Mouse (Mus musculus) midbrain, embryonic 10.5 days (tissue): Measurements from ENCODE around the gene Srcap. TPM values are rescaled to one million over a fixed set of nuclear protein-coding genes. Genes with fewer than 3 reads are reported as not detected.
A peak's percentile ranks its signal among the peaks of the same experiment; 100 is the strongest.
"Not testable (repeated sequence)": the region's sequence is repeated elsewhere in the genome, so short reads cannot be mapped to it uniquely, and the experiment has no call there.

ENCODE experiments used
- DNase-seq: peaks from one replicate; pipeline ENCODE4 v3.0.0-alpha.2; 2017; ENCODE audit warnings: low spot score
- H3K27ac ChIP-seq: fragments of 300-500 bp; sonication (generic); replicated peaks from 2 replicates; pipeline ENCODE4 v1.5.1; 2016; ENCODE audit warnings: mild to moderate bottlenecking
- H3K27me3 ChIP-seq: fragments of 300-500 bp; sonication (generic); 2 replicates; pipeline ENCODE4 v1.6.1; 2016; ENCODE audit warnings: low read depth, mild to moderate bottlenecking; ENCODE audit not compliant: poor library complexity, severe bottlenecking
- H3K36me3 ChIP-seq: fragments of 300-500 bp; sonication (generic); 2 replicates; pipeline ENCODE4 v1.6.1; 2016; ENCODE audit warnings: mild to moderate bottlenecking, moderate library complexity
- H3K4me1 ChIP-seq: fragments of 300-500 bp; sonication (generic); 2 replicates; pipeline ENCODE4 v1.6.1; 2016
- H3K4me3 ChIP-seq: fragments of 300-500 bp; sonication (generic); 2 replicates; pipeline ENCODE4 v1.5.1; 2016; ENCODE audit warnings: mild to moderate bottlenecking, moderate library complexity
- H3K9me3 ChIP-seq: fragments of 300-500 bp; sonication (generic); replicated peaks from 2 replicates; pipeline ENCODE4 v1.6.1; 2016; ENCODE audit warnings: mild to moderate bottlenecking
- WGBS: fragments of 180-500 bp; shearing (Covaris S2); methylation state at CpG from one replicate; pipeline ENCODE4 v1.1.7; 2016; 5-methylcytosine and 5-hydroxymethylcytosine counted together
- polyA plus RNA-seq: library from polyadenylated mRNA; unstranded; fragments of >200 nt; fragmentation: Nextera tagmentation; extraction: Ambion mirVana; gene quantifications from 2 replicates; pipeline ENCODE4 v1.2.1, GENCODE M21; 2016

The Srcap gene
- polyA plus RNA-seq, 1 experiment from 2014 or later: 52.6 TPM

DNA sequence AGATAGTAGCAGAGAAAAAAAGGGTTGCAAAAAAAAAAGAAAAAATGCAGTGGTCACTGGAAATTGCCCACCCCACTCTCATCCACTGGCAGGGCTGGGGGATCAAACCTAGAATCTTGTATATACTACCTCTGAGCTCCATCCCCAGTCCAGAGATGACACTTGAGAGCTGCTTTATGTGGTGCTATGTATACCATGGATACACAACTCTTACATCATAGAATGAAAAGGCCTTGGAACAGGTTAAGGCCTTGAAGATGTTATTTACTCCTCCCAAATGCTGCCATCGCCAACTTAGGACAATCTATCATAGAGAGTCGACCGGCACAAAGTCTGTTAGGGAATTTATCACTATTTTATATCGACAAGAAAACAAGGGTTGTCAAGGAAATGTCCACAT is 34.9 kb upstream of the Srcap start:
- Histone ChIP-seq H3K4me1 (peaks cover 46% of the 10 kb centered on the region), H3K9me3 (no peaks in the 10 kb centered on the region), H3K27ac (no peak overlapping the region), H3K36me3 (peaks cover 61% of the 10 kb centered on the region), H3K4me3 (peak overlapping the region; percentile 98), H3K27me3 (no peaks in the 10 kb centered on the region)
- 87% methylated on average over 4 of the region's 4 CpGs for WGBS
- DNase-seq: no peak

DNA sequence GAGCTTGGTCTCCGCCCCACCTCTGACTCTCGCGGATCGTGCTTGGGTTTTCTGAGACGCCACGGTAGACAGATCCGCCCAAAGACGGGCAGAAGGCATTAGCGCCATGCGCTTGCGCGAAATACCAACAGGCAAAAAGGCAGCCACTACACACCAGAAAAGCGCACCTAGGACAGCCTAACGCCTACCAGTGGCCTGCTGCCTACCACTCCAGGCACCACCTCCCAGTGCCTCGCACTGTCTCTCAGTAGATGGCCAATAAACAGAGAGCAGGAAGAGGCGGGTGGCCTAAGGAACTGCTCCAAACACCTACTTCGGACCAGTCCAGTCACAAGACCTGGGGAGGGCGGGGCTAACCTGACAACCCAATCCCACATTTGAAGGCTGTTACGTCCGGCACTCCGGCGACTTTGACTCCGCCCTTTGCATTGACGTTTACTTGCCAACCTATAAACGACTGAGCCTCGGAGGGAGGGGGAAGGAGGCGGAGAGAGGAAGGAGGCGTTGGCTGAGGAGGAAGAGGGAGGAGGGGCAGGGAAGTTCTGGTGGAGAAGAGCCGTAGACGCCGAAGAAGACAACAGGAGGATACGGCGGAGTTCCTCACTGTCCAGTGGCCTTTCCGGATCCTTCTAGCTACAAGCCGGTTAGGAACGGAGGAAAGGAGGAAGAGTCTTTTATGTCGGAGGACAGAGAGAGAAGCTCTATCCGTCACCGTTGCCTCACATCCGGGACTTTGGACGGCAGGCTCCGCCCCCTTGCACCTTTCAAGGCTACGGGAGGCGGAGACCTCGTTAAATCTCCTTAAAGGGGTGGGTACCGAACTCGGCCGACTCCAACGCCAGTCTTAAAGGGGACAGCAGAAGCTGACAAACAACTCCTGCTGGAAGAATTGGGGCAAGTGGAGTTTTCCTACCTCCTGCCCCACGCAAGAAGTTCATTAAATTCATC is 33.8 kb upstream of the Srcap start:
- peak; percentile 98 for DNase-seq
- under 1% methylated on average over 50 of the region's 50 CpGs for WGBS
- peaks cover 72% of the 10 kb centered on the region for H3K36me3 ChIP-seq
- no peaks in the 10 kb centered on the region for H3K9me3 ChIP-seq
- peak overlapping the region; percentile 98 for H3K4me3 ChIP-seq
- H3K27ac ChIP-seq: peak overlapping the region; percentile 93
- peaks cover 37% of the 10 kb centered on the region for H3K4me1 ChIP-seq
- H3K27me3 ChIP-seq: no peaks in the 10 kb centered on the region

DNA sequence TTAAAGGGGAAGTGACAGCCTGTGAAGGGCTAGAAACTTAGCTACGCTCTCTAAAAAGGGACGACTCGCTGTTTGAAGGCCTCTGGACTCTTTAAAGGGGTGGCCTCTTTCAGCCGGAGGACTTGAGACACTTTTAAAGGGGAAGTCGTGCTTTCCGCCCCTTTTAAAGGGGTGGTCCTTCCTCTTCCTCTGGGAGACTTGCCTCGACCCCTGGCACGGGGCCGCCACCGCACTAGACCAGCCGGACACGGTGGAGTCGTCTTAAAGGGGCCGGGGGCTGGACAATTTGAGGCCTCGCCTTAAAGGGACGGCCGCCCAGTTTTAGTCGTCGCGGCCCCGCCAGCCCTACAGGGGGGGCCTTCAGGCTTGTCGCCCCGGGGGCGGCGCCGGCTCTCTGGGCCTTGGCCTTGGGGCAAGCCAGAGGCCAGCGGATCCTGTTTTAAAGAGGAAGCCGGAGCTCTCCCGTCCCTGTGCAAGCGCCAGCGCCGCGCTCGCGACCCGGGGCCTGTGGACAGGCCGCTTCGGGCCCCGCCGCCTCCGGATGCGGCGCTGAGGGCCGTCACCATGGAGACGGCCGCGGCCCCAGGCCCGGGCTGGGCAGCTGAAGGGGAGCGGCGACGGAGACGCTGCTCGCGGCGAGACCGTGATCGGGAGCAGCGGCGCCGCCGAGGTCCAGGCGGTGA is 33.0 kb upstream of the Srcap start, which contains the start of gene Fbrs:
Fbrs (plus strand) TSS at position 565 of the 683 bp plus-strand sequence.
- peaks cover 73% of the 10 kb centered on the region for H3K36me3 ChIP-seq
- H3K9me3 ChIP-seq: no peaks in the 10 kb centered on the region
- no peaks in the 10 kb centered on the region for H3K27me3 ChIP-seq
- peak; percentile 92 for DNase-seq
- peaks cover 34% of the 10 kb centered on the region for H3K4me1 ChIP-seq
- H3K4me3 ChIP-seq: peak within 1 kb of the TSS; percentile 98
- WGBS: under 1% methylated on average over 62 of the region's 62 CpGs
- peak within 1 kb of the TSS; percentile 93 for H3K27ac ChIP-seq

DNA sequence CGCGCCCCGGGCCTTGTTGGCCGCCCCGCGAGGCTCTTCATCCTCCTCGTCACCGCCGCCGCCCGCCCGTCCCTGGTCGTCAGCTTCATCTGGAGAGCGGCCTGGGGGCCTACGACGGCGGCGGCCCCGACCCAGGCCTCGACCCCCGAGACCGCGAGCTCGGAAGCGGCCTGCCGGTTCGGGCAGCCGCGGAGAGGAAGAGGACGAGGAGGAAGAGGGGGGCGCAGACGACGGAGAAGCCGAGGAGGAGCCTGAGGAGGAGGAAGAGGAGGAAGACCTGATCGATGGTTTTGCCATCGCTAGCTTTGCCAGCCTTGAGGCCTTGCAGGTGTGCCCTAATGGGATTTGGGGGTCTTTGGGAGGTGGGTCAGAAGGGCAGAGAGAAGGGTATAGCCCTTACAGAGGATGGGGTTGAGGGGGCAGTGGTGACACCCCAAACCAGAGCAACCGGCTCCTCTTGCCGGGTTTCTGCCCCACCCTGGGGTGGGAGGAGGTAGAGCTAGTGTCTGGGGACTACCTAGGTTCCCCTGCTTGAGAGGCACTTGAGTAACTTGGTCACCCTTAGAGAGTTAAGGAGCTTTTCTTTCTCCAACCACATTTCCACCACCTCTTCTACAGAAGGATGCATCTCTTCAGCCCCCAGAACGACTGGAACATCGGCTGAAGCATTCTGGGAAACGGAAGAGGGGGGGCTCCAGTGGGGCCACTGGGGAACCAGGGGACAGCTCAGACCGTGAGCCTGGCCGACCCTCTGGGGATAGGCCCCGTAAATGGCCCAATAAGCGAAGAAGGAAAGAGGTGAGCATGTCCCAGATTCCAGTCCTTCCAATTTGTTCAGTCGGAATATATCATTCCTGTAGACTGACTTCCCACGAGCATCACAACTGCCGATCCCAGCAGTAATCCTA is 32.2 kb upstream of the Srcap start:
- Histone ChIP-seq H3K27me3 (no peaks in the 10 kb centered on the region), H3K27ac (peak overlapping the region; percentile 93), H3K4me3 (peak overlapping the region; percentile 98), H3K36me3 (peaks cover 73% of the 10 kb centered on the region), H3K9me3 (no peaks in the 10 kb centered on the region), H3K4me1 (peaks cover 34% of the 10 kb centered on the region)
- no peak for DNase-seq
- 8% methylated on average over 48 of the region's 48 CpGs for WGBS

DNA sequence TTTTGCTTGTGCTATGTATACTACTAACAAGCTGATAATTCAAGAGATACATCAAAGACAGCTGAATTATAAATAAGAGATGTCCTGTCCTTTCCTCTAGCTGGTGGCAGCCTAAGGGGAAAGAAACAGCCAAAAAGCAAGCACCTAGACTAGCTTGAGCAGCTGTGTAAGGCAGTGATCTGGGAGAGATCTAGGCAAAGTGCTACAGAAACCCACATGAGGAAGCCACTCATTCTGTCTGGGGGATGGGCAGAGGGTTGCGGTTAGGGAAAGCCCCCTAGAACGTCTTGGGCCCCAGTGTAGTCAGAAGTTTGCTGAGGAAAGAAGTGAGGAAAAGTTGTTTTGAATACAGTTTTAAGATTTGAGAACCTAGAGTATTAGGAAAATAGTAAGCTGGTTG is 31.5 kb upstream of the Srcap start:
- no peak for DNase-seq
- Histone ChIP-seq H3K4me3 (peak overlapping the region; percentile 98), H3K27ac (no peak overlapping the region), H3K27me3 (no peaks in the 10 kb centered on the region), H3K4me1 (peaks cover 34% of the 10 kb centered on the region), H3K36me3 (peaks cover 73% of the 10 kb centered on the region), H3K9me3 (no peaks in the 10 kb centered on the region)
- WGBS: 79% methylated on average over 2 of the region's 2 CpGs

GRCm38 (mm10) chr7:127485416-127485815 is 26.4 kb upstream of the Srcap start:
- peaks cover 98% of the 10 kb centered on the region for H3K36me3 ChIP-seq
- H3K27ac ChIP-seq: no peak overlapping the region
- no peak for DNase-seq
- WGBS: 77% methylated on average over 5 of the region's 5 CpGs
- H3K9me3 ChIP-seq: no peaks in the 10 kb centered on the region
- peaks cover 7% of the 10 kb centered on the region for H3K4me1 ChIP-seq
- H3K27me3 ChIP-seq: no peaks in the 10 kb centered on the region
- no peak overlapping the region for H3K4me3 ChIP-seq

- H3K9me3 ChIP-seq, DNase-seq, H3K27ac ChIP-seq, H3K27me3 ChIP-seq, H3K4me1 ChIP-seq, H3K4me3 ChIP-seq: not testable (repeated sequence)
- WGBS: 92% methylated on average over 5 of the region's 5 CpGs
- H3K36me3 ChIP-seq: peaks cover 92% of the 10 kb centered on the region
Measured at GRCm38 (mm10) chr7:127488364-127488763, 23.4 kb upstream of the Srcap start.

DNA sequence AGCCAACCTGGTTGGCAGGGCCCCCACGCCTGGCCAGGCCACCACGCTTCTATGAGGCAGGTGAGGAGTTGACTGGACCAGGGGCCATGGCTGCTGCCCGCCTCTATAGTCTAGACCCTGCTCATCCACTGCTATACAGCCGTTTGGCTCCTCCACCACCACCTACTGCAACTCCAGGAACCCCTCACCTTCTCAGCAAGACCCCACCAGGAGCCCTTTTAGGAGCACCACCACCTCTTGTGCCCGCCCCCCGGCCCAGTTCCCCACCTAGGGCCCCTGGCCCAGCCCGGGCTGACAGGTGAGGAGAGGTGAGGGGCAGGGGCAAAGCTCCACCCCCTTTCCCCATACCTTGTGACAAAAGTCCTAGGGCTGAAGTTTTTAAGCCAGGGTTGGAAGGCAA is 21.8 kb upstream of the Srcap start:
- Histone ChIP-seq H3K27me3 (no peaks in the 10 kb centered on the region), H3K9me3 (no peaks in the 10 kb centered on the region), H3K4me1 (no peaks in the 10 kb centered on the region), H3K27ac (no peak overlapping the region), H3K4me3 (no peak overlapping the region), H3K36me3 (peaks cover 76% of the 10 kb centered on the region)
- no peak for DNase-seq
- 91% methylated on average over 7 of the region's 7 CpGs for WGBS

- Histone ChIP-seq H3K36me3 (peaks cover 57% of the 10 kb centered on the region), H3K4me3 (no peak overlapping the region), H3K27me3 (no peaks in the 10 kb centered on the region), H3K4me1 (no peaks in the 10 kb centered on the region), H3K9me3 (no peaks in the 10 kb centered on the region), H3K27ac (no peak overlapping the region)
- WGBS: 93% methylated on average over 3 of the region's 3 CpGs
- no peak for DNase-seq
Measured at GRCm38 (mm10) chr7:127491846-127492245, 19.9 kb upstream of the Srcap start.

DNA sequence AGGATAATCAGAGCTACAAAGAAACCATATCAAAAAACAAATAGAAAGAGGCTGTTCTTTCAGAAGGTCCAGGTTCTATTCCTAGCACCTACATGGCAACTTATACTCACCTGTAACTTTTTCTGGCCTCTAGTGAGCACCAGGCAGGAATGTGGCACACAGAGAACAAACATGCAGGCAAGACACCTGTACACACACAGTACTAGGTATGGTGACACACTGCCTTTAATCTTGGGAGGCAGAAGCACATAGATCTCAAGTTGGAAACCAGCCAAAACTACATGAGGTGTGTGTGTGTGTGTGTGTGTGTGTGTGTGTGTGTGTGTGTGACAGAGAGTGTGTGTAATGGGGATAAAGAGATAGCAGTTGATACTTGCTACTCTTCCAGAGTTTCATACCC is 17.1 kb upstream of the Srcap start:
- no peaks in the 10 kb centered on the region for H3K9me3 ChIP-seq
- peaks cover 31% of the 10 kb centered on the region for H3K36me3 ChIP-seq
- no peak overlapping the region for H3K4me3 ChIP-seq
- no peaks in the 10 kb centered on the region for H3K27me3 ChIP-seq
- H3K4me1 ChIP-seq: no peaks in the 10 kb centered on the region
- DNase-seq: no peak
- no peak overlapping the region for H3K27ac ChIP-seq

DNA sequence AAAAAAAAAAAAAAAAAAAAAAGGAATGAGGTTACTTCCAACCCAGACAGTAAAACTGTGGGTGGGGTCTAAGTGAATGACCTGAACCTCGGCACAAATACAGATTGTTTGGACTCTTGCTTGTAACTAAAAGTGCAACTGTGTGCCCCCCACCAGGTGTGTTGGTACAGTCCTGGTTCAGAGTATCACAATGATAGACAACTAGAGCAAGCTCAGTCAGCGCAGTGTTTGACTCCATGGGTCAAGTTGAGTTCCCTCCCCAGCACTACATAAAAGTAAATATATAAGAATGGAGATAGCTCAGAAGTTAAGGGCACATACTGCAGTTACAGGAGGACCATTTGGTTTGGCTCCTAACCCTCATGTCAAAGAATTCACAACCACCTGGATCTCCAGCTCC is 14.4 kb upstream of the Srcap start:
- Histone ChIP-seq H3K36me3 (peaks cover 4% of the 10 kb centered on the region), H3K27ac (no peak overlapping the region), H3K27me3 (no peaks in the 10 kb centered on the region), H3K4me3 (no peak overlapping the region), H3K4me1 (no peaks in the 10 kb centered on the region), H3K9me3 (no peaks in the 10 kb centered on the region)
- 90% methylated on average over 2 of the region's 2 CpGs for WGBS
- DNase-seq: no peak

DNA sequence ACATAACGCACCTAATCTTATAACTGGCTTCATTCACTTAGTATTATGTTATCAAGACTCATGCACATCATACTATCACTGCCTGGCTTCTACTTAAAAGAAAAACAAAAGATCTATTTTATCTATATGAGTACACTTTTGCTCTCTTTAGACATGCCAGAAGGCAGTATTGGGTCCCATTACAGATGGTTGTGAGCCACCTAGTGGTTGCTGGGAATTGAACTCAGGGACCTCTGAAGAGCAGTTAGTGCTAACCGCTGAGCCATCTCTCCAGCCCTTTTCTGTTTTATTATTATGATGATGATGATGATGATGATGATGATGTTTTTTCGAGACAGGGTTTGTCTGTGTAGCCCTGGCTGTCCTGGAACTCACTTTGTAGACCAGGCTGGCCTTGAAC is 13.4 kb upstream of the Srcap start:
- H3K27me3 ChIP-seq: no peaks in the 10 kb centered on the region
- no peak overlapping the region for H3K4me3 ChIP-seq
- no peak overlapping the region for H3K27ac ChIP-seq
- no peak for DNase-seq
- H3K36me3 ChIP-seq: no peaks in the 10 kb centered on the region
- whole genome bisulfite sequencing: 49% methylated on average over 3 of the region's 3 CpGs
- no peaks in the 10 kb centered on the region for H3K9me3 ChIP-seq
- H3K4me1 ChIP-seq: no peaks in the 10 kb centered on the region
